Comparison of ENCODE assay signal across 23 mouse cellular contexts in the genomic region with DNA sequence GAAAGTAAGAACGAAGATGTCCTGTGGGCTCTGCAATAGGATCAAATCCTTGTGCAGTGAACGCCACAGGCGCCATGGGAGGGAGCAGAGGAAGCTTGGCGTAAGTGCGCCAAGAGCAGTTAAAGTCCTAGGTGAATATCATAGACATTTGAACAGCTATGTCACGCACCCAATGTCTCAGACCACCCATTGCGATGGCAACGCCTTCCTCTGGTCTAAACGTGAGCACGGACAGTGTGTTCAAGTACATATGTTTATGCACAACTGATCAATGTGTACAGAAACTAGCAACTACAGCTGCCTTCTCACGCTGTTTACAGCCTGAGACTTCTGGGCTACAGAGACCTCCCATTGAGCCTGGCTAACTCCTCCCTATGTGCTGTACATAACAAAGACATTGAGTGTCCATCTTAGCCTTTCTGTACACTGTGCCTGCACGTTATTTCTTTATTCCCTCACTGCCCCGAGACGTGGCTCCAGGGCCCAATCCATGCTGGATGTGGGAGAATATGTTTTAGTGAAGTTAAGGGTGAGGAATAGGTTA. TPM values are rescaled to one million over a fixed set of nuclear protein-coding genes. Genes with fewer than 3 reads are reported as not detected.
DNase-seq lines count a peak whose midpoint lies in the region; ATAC-seq and TF ChIP-seq lines count a peak whose summit lies in the region.
"Had no signal": no experiment of that assay in that cellular context is flagged by ENCODE, and none has a peak within 500 bp of the region (broad histone marks: within the 10 kb centered on the region; RNA-seq: fewer than 3 reads in every experiment).

No protein-coding gene starts in this region.

- no peak overlapping the region for H3K4me3 ChIP-seq in intestine, embryonic 15.5 days (replicated peaks)
- H3K4me3 ChIP-seq in intestine, postnatal 0 days (ENCODE audit: low read depth, low read length), result no peak overlapping the region
- peak overlapping the region; percentile 27 to 28; a peak in 2 of 4 replicates for H3K4me3 ChIP-seq in ES-E14 (ENCODE audit: insufficient read depth in 1 of 2, low read depth in 1 of 2, low read length in 2 of 2, poor library complexity in 1 of 2, severe bottlenecking in 1 of 2)
- no peak overlapping the region for H3K4me3 ChIP-seq in stomach, embryonic 15.5 days (replicated peaks)
- H3K4me3 ChIP-seq: embryonic facial prominence, embryonic 10.5 days; gastrocnemius, adult 2 months; heart, embryonic 10.5 days; hindbrain, embryonic 12.5 days had no signal

- H3K4me2 ChIP-seq in intestine, embryonic 15.5 days (replicated peaks), result no peak overlapping the region
- H3K4me2 ChIP-seq in intestine, postnatal 0 days (replicated peaks; ENCODE audit: low read depth), result no peak overlapping the region
- no peak overlapping the region for H3K4me2 ChIP-seq in stomach, embryonic 15.5 days
- H3K4me2 ChIP-seq: hindbrain, embryonic 12.5 days had no signal

- peak; percentile 71 for ATAC-seq in intestine, embryonic 15.5 days
- ATAC-seq in intestine, postnatal 0 days, result no peak
- ATAC-seq in stomach, embryonic 15.5 days (ENCODE audit: insufficient read depth, low FRiP score, low read depth), result no peak
- ATAC-seq: forebrain, embryonic 14.5 days; hindbrain, embryonic 16.5 days had no signal

- H3K27ac ChIP-seq in intestine, embryonic 15.5 days, result peak overlapping the region; percentile 51
- H3K27ac ChIP-seq in intestine, postnatal 0 days (ENCODE audit: low read depth, low read length), result no peak overlapping the region
- H3K27ac ChIP-seq in ES-E14 (ENCODE audit: insufficient read depth, low read depth, low read length, poor library complexity, severe bottlenecking), result no peak overlapping the region
- H3K27ac ChIP-seq in stomach, embryonic 15.5 days, result peak overlapping the region; percentile 66; the same call in 1 of the 2 replicates
- H3K27ac ChIP-seq: embryonic facial prominence, embryonic 10.5 days; gastrocnemius, adult 2 months; heart, embryonic 10.5 days; hindbrain, embryonic 12.5 days had no signal

- peak; percentile 30 for DNase-seq in ES-E14 (ENCODE audit: low read depth, low spot score)
- DNase-seq in neural tube, embryonic 10.5 days (ENCODE audit: extremely low spot score, low spot score), result no peak
- no peak for DNase-seq in layer of hippocampus, adult 11-12 months (ENCODE audit: low spot score)
- DNase-seq in layer of hippocampus, adult 9-11 months, result no peak
- DNase-seq: adrenal gland, postnatal 25 days; cerebellum, adult 18-20 months; cerebellum, adult 9-11 months; cerebellum, postnatal 36 days; gastrocnemius, adult 2 months; gastrocnemius, postnatal 25 days; heart, postnatal 10 days; heart, postnatal 4 days had no signal

- H3K4me1 ChIP-seq in intestine, embryonic 15.5 days (replicated peaks), result no peaks in the 10 kb centered on the region
- H3K4me1 ChIP-seq in intestine, postnatal 0 days (replicated peaks; ENCODE audit: control insufficient read depth, insufficient read depth, low read length), result no peaks in the 10 kb centered on the region
- H3K4me1 ChIP-seq in ES-E14 (ENCODE audit: control insufficient read depth in 2 of 2, insufficient read depth in 2 of 2, low read length in 2 of 2, poor library complexity in 1 of 2), result peaks cover 11 to 18% of the 10 kb centered on the region in 2 experiments; a peak in 3 of 4 replicates
- H3K4me1 ChIP-seq in stomach, embryonic 15.5 days, result peaks cover 4% of the 10 kb centered on the region; the same call in 1 of the 2 replicates
- H3K4me1 ChIP-seq: embryonic facial prominence, embryonic 10.5 days; heart, embryonic 10.5 days; hindbrain, embryonic 12.5 days had no signal

- H3K27me3 ChIP-seq in intestine, embryonic 15.5 days (replicated peaks), result no peaks in the 10 kb centered on the region
- no peaks in the 10 kb centered on the region for H3K27me3 ChIP-seq in intestine, postnatal 0 days (replicated peaks; ENCODE audit: control insufficient read depth, insufficient read depth, low read length)
- no peaks in the 10 kb centered on the region for H3K27me3 ChIP-seq in stomach, embryonic 15.5 days (replicated peaks)
- H3K27me3 ChIP-seq: hindbrain, embryonic 12.5 days had no signal

- 76% methylated on average over 14 of the region's 14 CpGs for WGBS in intestine, embryonic 15.5 days
- 81% methylated on average over 14 of the region's 14 CpGs for WGBS in intestine, postnatal 0 days
- 79% methylated on average over 14 of the region's 14 CpGs for WGBS in stomach, embryonic 15.5 days

- no peak for TF ChIP-seq CTCF in intestine, postnatal 0 days (IDR thresholded peaks at IDR 0.05; ENCODE audit: low read depth)

- no peak overlapping the region for H3K9ac ChIP-seq in intestine, embryonic 15.5 days
- no peak overlapping the region for H3K9ac ChIP-seq in intestine, postnatal 0 days (ENCODE audit: low read depth, low read length)
- no peak overlapping the region for H3K9ac ChIP-seq in ES-E14 (ENCODE audit: insufficient read depth, low read depth, low read length, poor library complexity, severe bottlenecking)
- no peak overlapping the region for H3K9ac ChIP-seq in stomach, embryonic 15.5 days
- H3K9ac ChIP-seq: hindbrain, embryonic 12.5 days had no signal

- no peaks in the 10 kb centered on the region for H3K9me3 ChIP-seq in intestine, embryonic 15.5 days
- H3K9me3 ChIP-seq in intestine, postnatal 0 days (ENCODE audit: control insufficient read depth), result no peaks in the 10 kb centered on the region
- H3K9me3 ChIP-seq in ES-E14 (ENCODE audit: control insufficient read depth, insufficient read depth, low read depth, low read length), result no peaks in the 10 kb centered on the region
- H3K9me3 ChIP-seq in stomach, embryonic 15.5 days, result no peaks in the 10 kb centered on the region
- H3K9me3 ChIP-seq: embryonic facial prominence, embryonic 10.5 days; heart, embryonic 10.5 days; hindbrain, embryonic 12.5 days had no signal

- no peaks in the 10 kb centered on the region for H3K36me3 ChIP-seq in intestine, embryonic 15.5 days
- H3K36me3 ChIP-seq in intestine, postnatal 0 days (ENCODE audit: control insufficient read depth, insufficient read depth), result no peaks in the 10 kb centered on the region
- H3K36me3 ChIP-seq in ES-E14 (ENCODE audit: control insufficient read depth, insufficient read depth, low read length, poor library complexity, severe bottlenecking), result no peaks in the 10 kb centered on the region
- H3K36me3 ChIP-seq in stomach, embryonic 15.5 days, result no peaks in the 10 kb centered on the region
- H3K36me3 ChIP-seq: embryonic facial prominence, embryonic 10.5 days; heart, embryonic 10.5 days; hindbrain, embryonic 12.5 days had no signal

- in situ Hi-C loops in ES-E14 (cut with MboI; ENCODE audit: low sequenced_read_pairs in 2 of 2, unreplicated experiment in 2 of 2), result no loop called here

TF ChIP-seq in ES-E14, 5 proteins besides CTCF, POLR2A, EP300 and RAD21:
- no peak for TF ChIP-seq HCFC1 (IDR thresholded peaks at IDR 0.05; ENCODE audit: borderline replicate concordance, insufficient read depth, low read length)
- no peak for TF ChIP-seq CHD2 (IDR thresholded peaks at IDR 0.05; ENCODE audit: low read depth, low read length)
- no peak for TF ChIP-seq ZC3H11A (IDR thresholded peaks at IDR 0.05; ENCODE audit: borderline replicate concordance, low read depth, low read length)
- TF ChIP-seq MAFK (IDR thresholded peaks at IDR 0.05; ENCODE audit: insufficient read depth, low read depth, low read length), result no peak
- no peak for TF ChIP-seq ZNF384 (IDR thresholded peaks at IDR 0.05; ENCODE audit: low read depth, low read length)
TF ChIP-seq in ES-E14: peak in this region for 0.

RNA-seq across cellular contexts. Expression of a gene that starts 11.0 kb away (rescaled TPM):
- polyA plus RNA-seq in intestine, embryonic 15.5 days (2015; fragmentation: Nextera tagmentation; extraction: Ambion mirVana), result 0.98 and 1.6 TPM in 2 replicates
- polyA plus RNA-seq in intestine, postnatal 0 days (2015; fragmentation: Nextera tagmentation; extraction: Ambion mirVana), result 3.6 and 4.0 TPM in 2 replicates
- total RNA-seq in ES-E14 (2012; rRNA removed), result 2.6 and 4.2 TPM in 2 replicates
- polyA plus RNA-seq in stomach, embryonic 15.5 days (2015; fragmentation: Nextera tagmentation; extraction: Ambion mirVana), result 2.8 and 2.9 TPM in 2 replicates
- total RNA-seq: granulocyte monocyte progenitor cell, adult 5-6 weeks; MEL had no signal
- polyA plus RNA-seq: C2C12; embryonic facial prominence, embryonic 10.5 days; heart, embryonic 10.5 days had no signal

Comparison
In these comparisons a context has a peak if more than half of its experiments do, and no peak if none do; other contexts are left out.
1. H3K27ac ChIP-seq: peak in intestine, embryonic 15.5 days (single experiment) and stomach, embryonic 15.5 days (single experiment); none in intestine, postnatal 0 days (single experiment) and ES-E14 (single experiment).
2. H3K4me3 ChIP-seq: peak in ES-E14 (2 of 2); none in intestine, embryonic 15.5 days (single experiment), intestine, postnatal 0 days (single experiment) and stomach, embryonic 15.5 days (single experiment).